Mouse (Mus musculus): ENCODE data around the gene Kcnk6. TPM values are rescaled to one million over a fixed set of nuclear protein-coding genes. Genes with fewer than 3 reads are reported as not detected.
"Not testable (repeated sequence)": the region's sequence is repeated elsewhere in the genome, so short reads cannot be mapped to it uniquely, and the experiment has no call there.

Gene Kcnk6
- total and polyA plus RNA-seq, 3 experiments: 1.4 to 5.2 TPM; not detected in 1

DNA sequence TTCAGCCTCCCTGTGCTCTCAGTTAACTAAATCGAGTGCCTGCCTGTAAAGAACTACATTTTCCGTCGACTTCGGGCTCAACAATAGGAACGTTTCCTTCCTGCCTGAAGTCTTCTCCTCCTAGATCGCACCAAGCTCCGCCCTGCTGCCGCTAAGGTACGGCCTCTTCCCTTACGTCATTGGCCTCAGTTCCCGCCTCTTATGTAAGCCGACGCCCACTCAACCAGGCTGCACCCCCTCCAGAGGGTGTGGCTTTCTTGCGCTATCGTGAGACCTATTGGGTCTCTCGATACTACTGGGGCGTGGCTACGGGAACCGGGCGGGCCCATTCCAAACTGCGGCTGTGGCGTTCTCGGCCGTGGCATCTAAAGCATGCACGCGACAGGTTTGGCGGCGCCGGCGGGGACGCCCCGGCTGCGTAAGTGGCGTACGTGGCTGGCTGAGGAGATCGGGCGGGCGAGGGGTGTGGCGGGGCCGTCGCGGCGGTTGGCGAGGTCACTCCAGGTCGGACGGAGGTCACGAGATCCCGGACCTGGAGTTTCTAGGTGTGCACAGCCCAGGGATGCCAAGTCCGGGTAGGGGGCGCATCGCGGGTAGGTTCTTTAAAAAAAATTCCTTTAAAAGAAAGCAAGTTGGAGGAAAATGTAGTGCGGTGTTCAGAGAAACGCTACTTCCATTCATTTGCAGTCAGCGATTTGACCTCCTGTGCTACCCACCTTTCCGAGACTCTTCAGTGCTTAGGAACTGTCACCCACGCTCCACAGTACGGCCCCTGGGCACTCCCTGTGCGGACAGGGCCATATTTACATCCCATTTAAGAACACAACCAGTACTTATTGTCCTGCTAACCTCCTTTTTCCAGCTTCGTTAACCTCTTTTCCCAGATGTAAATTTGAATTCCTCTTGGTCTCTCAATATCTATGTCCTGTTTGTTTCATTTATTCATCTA, 6.0 kb upstream of the Kcnk6 start, which contains the start of gene Yif1b (continued):
- TF ChIP-seq POLR2AphosphoS2 (IDR thresholded peaks at IDR 0.05; ENCODE audit: low read length) (peak; percentile 92), CTCF (IDR thresholded peaks at IDR 0.05 in 2 of 3, conservative IDR thresholded peaks at IDR 0.05 in 1 of 3; ENCODE audit: control insufficient read depth in 1 of 3, insufficient read depth in 1 of 3, low read depth in 2 of 3, low read length in 3 of 3, poor library complexity in 1 of 3, severe bottlenecking in 1 of 3) (0 out of 6 replicates have a peak, but pooled peaks of 1 of the 3 experiments have one; percentile 1), GATA1 (IDR thresholded peaks at IDR 0.05; ENCODE audit: low read depth, low read length) (no peak), MAX (IDR thresholded peaks at IDR 0.05; ENCODE audit: low read length) (peak; percentile 31; the same call in 1 of the 2 replicates), TCF12 (IDR thresholded peaks at IDR 0.05; ENCODE audit: low read depth, low read length) (peak; percentile 15; the same call in 1 of the 2 replicates), ZC3H11A (IDR thresholded peaks at IDR 0.05; ENCODE audit: low read depth, low read length) (no peak), MAFK (IDR thresholded peaks at IDR 0.05; ENCODE audit: borderline replicate concordance, low read depth, low read length) (no peak), CHD2 (IDR thresholded peaks at IDR 0.05; ENCODE audit: low read length) (peak; percentile 79), EP300 (IDR thresholded peaks at IDR 0.05; ENCODE audit: low read depth in 1 of 2, low read length in 2 of 2) (peak in 1 of 2 experiments; percentile 57; a peak in 1 of 4 replicates), MXI1 (IDR thresholded peaks at IDR 0.05; ENCODE audit: low read depth, low read length) (peak; percentile 93), TAL1 (IDR thresholded peaks at IDR 0.05; ENCODE audit: low read length) (no peak), CHD1 (IDR thresholded peaks at IDR 0.05; ENCODE audit: low read depth, low read length) (no peak), UBTF (IDR thresholded peaks at IDR 0.05; ENCODE audit: borderline replicate concordance, insufficient read depth, low read depth, low read length) (no peak), MEF2A (IDR thresholded peaks at IDR 0.05; ENCODE audit: extremely low read depth, insufficient replicate concordance, low read depth, low read length, poor library complexity, severe bottlenecking) (no peak), NRF1 (IDR thresholded peaks at IDR 0.05; ENCODE audit: insufficient read depth, low read depth, low read length, poor library complexity, severe bottlenecking) (peak; percentile 49), KAT2A (conservative IDR thresholded peaks at IDR 0.05; ENCODE audit: low read depth, low read length) (no peak; the same call in 1 of the 2 replicates), POLR2A (IDR thresholded peaks at IDR 0.05; ENCODE audit: control insufficient read depth in 1 of 2, insufficient read depth in 1 of 2, low read depth in 1 of 2, low read length in 2 of 2, poor library complexity in 1 of 2) (peak; percentile 86 to 95; a peak in 3 of 4 replicates), BHLHE40 (IDR thresholded peaks at IDR 0.05; ENCODE audit: borderline replicate concordance, low read depth, low read length) (peak; percentile 84)

- Histone ChIP-seq H3K9ac (ENCODE audit: control insufficient read depth, low read depth, low read length, poor library complexity, severe bottlenecking) (peak overlapping the region; percentile 58), H3K27ac (ENCODE audit: control insufficient read depth, low read depth, low read length) (peak overlapping the region; percentile 88), H3K4me3 (ENCODE audit: control insufficient read depth in 1 of 2, insufficient read depth in 1 of 2, low read depth in 2 of 2, low read length in 2 of 2) (peak overlapping the region; percentile 32 to 47), H3K4me1 (ENCODE audit: control insufficient read depth in 1 of 2, insufficient read depth in 2 of 2, low read length in 2 of 2) (peaks cover 5 to 13% of the 10 kb centered on the region in 2 experiments)
- not testable (repeated sequence) for H3K9me3 ChIP-seq (replicated peaks; ENCODE audit: insufficient read depth, low read length); DNase-seq (ENCODE audit: low read depth, low spot score); H3K27me3 ChIP-seq (ENCODE audit: control insufficient read depth in 1 of 2, insufficient read depth in 2 of 2, low read length in 2 of 2); H3K36me3 ChIP-seq (ENCODE audit: control insufficient read depth in 1 of 2, insufficient read depth in 2 of 2, low read length in 2 of 2); H3K79me2 ChIP-seq (ENCODE audit: control insufficient read depth, insufficient read depth, low read length, poor library complexity)
These were observed 5.3 kb upstream of the Kcnk6 start for GRCm38 (mm10) chr7:29237596-29237995.
